Mouse (Mus musculus): ENCODE results near the gene Pstk.

DNA sequence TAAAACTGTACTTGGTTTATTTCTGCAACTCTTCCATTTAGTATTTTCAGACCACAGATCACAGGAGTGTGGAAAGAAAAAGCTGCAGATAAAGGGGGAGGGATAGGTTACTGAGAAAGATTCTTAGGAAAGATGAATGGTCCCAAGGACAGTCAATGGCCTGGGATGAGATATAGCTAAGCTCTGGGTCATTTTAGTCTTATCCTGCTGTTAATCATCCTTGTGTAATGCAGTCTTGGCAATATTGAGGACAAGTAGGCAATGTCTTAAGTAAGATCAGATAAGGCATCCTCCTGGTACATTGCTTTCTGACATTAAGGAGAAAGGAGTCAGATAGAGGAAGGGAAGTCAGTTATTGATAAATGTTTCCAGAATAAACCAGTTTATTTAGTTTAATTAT, 46.7 kb downstream of the Pstk start:
- TF ChIP-seq CTCF (IDR thresholded peaks at IDR 0.05; ENCODE audit: control insufficient read depth, insufficient read depth, insufficient read length) = no peak
- TF ChIP-seq USF1 (IDR thresholded peaks at IDR 0.05; ENCODE audit: low read depth) = no peak
- TF ChIP-seq MAX (IDR thresholded peaks at IDR 0.05) = no peak
- no peak for TF ChIP-seq MYOD1 (IDR thresholded peaks at IDR 0.05; ENCODE audit: control insufficient read depth, insufficient read length, low read depth)
- no peak for TF ChIP-seq CEBPB (IDR thresholded peaks at IDR 0.05; ENCODE audit: low read depth)
- no peak for TF ChIP-seq MYOG (IDR thresholded peaks at IDR 0.05; ENCODE audit: control insufficient read depth, extremely low read depth, insufficient read length)

Data from C2C12 (cell line).